ENCODE assay signal across 24 mouse cellular contexts in the genomic region with DNA sequence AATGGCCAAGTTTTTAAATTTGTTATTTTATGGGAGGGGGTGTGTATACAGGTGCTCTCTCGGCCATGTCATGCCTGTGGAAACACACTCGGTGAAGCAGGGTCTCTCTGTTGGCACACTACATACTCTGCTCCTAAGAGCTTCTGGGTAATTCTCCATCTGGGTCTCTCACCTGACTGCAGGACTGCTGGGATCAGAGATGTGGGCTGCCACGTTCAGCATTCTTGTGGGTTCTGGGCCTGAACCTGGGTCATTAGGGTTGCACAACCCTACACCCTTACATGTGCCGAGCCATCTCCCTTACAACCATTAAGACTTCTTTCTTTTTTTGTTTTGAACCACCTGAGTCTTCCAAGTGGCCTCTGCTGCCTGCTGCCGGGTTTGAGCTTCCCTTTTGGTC. TPM values are rescaled to one million over a fixed set of nuclear protein-coding genes. Genes with fewer than 3 reads are reported as not detected.
"Had no signal": no experiment of that assay in that cellular context is flagged by ENCODE, and none has a peak within 500 bp of the region (broad histone marks: within the 10 kb centered on the region; RNA-seq: fewer than 3 reads in every experiment).

No protein-coding gene starts in this region.

- H3K9ac ChIP-seq: intestine, embryonic 15.5 days; limb, embryonic 12.5 days; limb, embryonic 15.5 days; liver, embryonic 15.5 days; midbrain, embryonic 13.5 days; neural tube, embryonic 13.5 days; stomach, embryonic 15.5 days had no signal

- H3K27ac ChIP-seq: intestine, embryonic 15.5 days; limb, embryonic 12.5 days; limb, embryonic 15.5 days; midbrain, embryonic 10.5 days; midbrain, embryonic 13.5 days; neural tube, embryonic 13.5 days; stomach, embryonic 15.5 days had no signal

- H3K4me1 ChIP-seq: intestine, embryonic 15.5 days; megakaryocyte, embryonic 14.5 days; midbrain, embryonic 13.5 days; neural tube, embryonic 13.5 days; stomach, embryonic 15.5 days had no signal

- H3K4me2 ChIP-seq: limb, embryonic 12.5 days; limb, embryonic 15.5 days; liver, embryonic 11.5 days; liver, embryonic 15.5 days; midbrain, embryonic 13.5 days; neural tube, embryonic 13.5 days; stomach, embryonic 15.5 days had no signal

- H3K4me3 ChIP-seq: intestine, embryonic 15.5 days; limb, embryonic 12.5 days; limb, embryonic 15.5 days; liver, embryonic 15.5 days; megakaryocyte, embryonic 14.5 days; midbrain, embryonic 10.5 days; midbrain, embryonic 13.5 days; myocyte; neural tube, embryonic 13.5 days; stomach, embryonic 15.5 days had no signal

- ATAC-seq: midbrain, embryonic 16.5 days had no signal

- DNase-seq: left cerebral cortex, postnatal 4 days; lung, adult 2 months; retina, postnatal 1 day; right cerebral cortex, postnatal 25 days; spleen, adult 18-20 months; thymus, postnatal 25 days had no signal

- H3K9me3 ChIP-seq: intestine, embryonic 15.5 days; limb, embryonic 12.5 days; limb, embryonic 15.5 days; liver, embryonic 15.5 days; megakaryocyte, embryonic 14.5 days; midbrain, embryonic 10.5 days; midbrain, embryonic 13.5 days; neural tube, embryonic 13.5 days; stomach, embryonic 15.5 days had no signal

- H3K36me3 ChIP-seq: intestine, embryonic 15.5 days; liver, embryonic 15.5 days had no signal

- H3K27me3 ChIP-seq: intestine, embryonic 15.5 days; limb, embryonic 12.5 days; limb, embryonic 15.5 days; liver, embryonic 15.5 days; midbrain, embryonic 13.5 days; neural tube, embryonic 13.5 days; stomach, embryonic 15.5 days had no signal

RNA-seq across cellular contexts. Expression of a gene that starts 2.5 kb away (rescaled TPM):
- total RNA-seq: monocyte, adult 5-6 weeks; neutrophil, adult 5-6 weeks had no signal
- polyA plus RNA-seq: limb, embryonic 12.5 days; midbrain, embryonic 10.5 days had no signal

RNA-seq across cellular contexts. Expression of a gene that starts 12.8 kb away (rescaled TPM):
- total RNA-seq: layer of hippocampus, adult 18-20 months; layer of hippocampus, postnatal 14 days; left cerebral cortex, adult 8-10 months; left cerebral cortex, postnatal 14 days; left cerebral cortex, postnatal 4 days; monocyte, adult 5-6 weeks; neutrophil, adult 5-6 weeks had no signal
- polyA plus RNA-seq: intestine, embryonic 15.5 days; liver, embryonic 11.5 days; liver, embryonic 15.5 days; midbrain, embryonic 10.5 days; midbrain, embryonic 16.5 days; myocyte; neural tube, embryonic 13.5 days had no signal
